Mouse (Mus musculus) spleen, adult 12 weeks (tissue): ENCODE data around the gene Prmt3.

Experiments
- DNase-seq: peaks from one replicate; pipeline ENCODE4 v3.0.0; 2022; ENCODE audit warnings: low spot score

Gene Prmt3

DNA sequence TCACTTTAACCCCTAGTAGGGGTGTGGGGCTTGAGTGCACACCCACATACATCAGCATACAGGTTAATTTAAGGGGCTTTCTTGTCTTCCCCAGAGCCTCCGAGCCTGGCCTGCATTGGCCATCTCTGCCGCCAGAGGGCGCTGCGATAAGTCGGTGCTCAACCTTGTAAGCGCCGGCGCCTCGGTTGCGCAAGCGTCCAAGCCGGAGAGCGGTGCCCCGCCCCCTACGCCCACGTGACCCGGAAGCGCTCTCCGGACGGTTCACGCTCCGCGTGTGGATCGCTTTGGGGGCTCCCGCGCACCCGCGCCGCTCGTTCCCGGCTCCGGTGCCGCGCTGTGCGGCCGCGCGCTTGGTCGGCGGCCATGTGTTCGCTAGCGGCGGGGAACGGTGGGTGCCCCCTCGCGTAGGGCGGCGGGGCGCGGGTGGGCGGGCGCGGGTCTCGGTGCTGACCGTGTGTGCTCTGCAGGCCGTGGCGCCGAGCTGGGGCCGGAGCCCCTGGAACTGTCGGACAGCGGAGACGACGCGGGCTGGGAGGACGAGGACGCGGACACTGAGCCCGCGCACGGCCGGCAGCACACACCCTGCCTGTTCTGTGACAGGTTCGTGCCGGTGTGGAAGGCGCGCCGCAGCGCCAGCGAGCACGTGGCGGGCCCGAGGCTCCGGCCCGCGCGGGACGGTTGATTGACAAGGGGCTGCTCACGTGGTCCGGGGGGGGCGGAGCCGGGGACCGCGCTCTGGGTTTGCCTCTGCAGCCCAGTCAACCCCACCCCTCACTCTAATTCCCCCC is at the start of gene Prmt3:
Gene Prmt3 (plus strand): TSS at position 233 of the 788 bp plus-strand sequence.
- DNase-seq, result peak; percentile 96

DNA sequence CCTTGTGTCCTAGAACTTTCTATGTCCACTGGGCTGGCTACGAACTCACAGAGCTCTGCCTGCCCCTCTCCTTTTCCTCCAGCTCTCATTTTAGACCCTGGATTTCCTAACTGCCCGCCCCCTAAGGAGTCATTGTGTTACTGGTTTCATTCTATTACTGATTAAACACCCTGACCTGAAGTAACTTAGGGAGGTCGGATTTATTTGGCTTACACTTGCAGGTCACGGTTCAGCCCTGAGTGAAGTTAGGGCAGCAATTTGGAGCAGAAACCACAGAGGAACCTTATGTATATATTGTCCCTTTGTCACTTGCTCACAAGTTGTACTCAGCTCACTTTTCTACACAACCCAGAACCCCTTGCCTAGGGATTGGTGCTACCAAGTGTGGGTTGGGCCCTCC is 43.8 kb upstream of the Prmt3 start:
- no peak for DNase-seq

DNA sequence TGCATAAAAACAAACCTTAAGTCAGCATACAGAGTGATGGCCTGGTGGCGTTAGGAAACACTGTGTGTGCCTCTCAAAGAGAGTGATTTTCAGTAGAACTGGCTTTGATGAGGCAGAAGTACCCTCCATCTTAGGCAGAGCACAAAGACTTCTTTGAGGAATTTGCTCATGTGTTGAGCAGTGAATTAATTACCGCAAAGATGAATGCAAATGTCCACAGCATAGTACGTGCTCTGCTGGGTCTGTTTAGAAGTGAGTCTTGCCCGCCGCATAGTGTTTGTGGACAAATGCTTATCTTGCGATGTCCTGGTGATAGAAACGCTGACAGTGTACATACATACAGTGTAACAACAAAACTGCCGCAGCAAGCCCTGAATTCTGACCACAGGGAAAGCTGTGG is 38.7 kb upstream of the Prmt3 start:
- DNase-seq, result no peak

DNA sequence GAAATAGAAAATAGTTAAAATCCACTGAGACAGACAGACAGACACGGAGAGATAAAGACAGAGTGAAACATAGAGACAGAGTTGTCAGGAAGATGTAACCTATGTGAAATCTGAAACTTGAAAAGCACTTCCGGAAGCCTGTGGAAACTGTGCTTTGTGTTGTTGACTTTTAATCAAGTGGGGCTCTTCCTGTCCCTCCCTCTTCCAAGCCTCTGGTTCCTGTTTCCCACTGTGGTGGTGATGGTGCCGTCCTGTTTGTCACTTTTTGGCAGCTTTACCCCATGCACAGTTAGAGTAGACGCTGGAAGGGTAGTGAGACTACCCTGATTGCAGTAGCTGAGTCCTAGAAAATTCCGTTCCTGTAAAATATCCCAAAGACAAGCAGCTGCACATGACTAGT is 36.7 kb upstream of the Prmt3 start:
- no peak for DNase-seq

DNA sequence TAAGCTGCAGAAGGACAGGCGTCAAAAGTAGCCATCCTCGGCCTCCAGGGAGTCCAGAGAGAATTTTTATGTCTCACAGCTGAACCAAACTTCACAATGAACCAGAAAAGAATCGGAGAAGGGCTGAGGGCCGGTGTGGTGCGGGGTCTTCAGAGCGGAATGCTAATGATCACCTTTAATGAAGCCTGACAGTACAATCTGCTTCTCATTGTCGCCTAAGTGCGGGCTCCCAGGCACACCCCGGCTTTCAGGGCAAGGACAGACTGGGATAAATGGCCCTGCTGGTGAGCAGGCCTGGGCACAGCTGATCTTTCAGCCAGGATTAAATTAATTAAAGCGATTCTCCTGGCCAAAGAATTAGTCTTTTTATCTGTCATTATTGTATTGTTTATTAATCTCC is 36.2 kb upstream of the Prmt3 start:
- no peak for DNase-seq

DNA sequence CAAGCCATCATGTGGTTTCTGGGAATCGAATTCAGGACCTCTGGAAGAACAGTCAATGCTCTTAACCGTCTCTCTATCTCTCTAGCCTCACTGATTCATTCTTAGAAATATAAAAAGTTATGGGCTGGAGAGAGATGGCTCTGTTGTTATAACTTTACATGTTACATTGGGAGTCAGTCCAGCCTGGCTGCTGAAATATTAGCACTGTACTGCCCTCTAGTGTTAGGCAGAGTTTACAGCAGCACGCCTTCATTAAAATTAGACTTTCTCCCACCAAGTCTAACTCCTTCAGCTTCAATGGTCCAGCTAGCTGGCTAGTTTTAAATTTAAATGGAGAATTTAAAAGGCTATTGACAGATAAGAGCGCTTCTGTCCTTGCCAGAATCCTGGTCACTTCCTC is 27.0 kb upstream of the Prmt3 start:
- DNase-seq, result no peak

DNA sequence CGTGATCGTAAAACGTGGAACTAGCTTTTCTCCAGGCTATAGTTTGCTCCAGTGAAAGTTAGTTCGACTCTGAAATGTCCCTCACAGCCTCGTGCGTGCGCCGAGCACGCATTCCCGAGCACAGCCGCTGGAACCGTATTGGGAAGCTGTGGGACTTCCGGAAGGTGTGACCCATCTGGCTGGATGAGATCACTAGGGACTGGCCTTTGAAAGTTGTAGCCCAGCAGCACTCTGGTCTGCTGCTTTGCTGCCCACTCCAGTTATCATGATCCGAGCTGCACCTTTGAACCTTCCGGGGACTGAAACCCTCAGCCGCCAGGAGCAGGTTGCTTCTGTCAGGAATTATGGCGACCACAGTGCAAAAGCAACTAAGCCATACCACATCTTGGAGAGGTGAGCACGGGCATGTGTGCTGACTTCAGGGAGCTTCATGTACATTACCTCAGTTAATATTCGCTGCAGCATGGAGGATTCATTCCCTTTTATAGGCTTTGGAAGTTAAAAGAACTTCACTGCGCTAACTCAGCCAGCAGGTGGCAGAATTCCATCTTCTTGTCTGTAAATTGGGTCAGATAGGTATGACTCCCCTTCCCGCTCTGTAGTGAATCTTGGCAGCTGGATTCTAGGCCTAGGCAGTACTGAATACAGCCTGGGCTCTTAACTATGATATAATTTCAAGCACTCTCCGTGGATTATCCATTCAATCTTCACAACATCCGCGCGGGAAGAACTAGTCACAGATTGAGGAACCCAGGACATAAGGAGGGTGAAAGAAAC is 25.2 kb upstream of the Prmt3 start:
- no peak for DNase-seq

DNA sequence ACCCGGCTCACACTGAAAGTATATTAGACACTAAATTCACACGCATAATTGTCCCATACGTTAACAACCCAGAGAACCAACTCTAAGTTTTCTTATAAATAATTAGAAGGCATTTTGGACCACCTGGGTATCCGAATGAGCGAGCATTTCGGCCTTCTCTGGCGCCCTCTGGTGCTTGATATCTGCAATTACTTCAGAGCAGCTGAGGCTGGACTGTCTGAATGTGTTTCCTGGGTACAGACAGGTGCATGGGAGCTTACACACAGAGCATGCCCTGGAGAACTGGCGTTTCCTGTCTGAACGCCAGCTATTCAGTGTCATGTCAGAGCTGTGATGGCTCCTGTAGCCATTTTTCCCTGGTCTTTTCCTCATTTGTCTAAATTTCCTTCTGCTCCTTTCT is 23.4 kb upstream of the Prmt3 start:
- DNase-seq, result peak; percentile 44

DNA sequence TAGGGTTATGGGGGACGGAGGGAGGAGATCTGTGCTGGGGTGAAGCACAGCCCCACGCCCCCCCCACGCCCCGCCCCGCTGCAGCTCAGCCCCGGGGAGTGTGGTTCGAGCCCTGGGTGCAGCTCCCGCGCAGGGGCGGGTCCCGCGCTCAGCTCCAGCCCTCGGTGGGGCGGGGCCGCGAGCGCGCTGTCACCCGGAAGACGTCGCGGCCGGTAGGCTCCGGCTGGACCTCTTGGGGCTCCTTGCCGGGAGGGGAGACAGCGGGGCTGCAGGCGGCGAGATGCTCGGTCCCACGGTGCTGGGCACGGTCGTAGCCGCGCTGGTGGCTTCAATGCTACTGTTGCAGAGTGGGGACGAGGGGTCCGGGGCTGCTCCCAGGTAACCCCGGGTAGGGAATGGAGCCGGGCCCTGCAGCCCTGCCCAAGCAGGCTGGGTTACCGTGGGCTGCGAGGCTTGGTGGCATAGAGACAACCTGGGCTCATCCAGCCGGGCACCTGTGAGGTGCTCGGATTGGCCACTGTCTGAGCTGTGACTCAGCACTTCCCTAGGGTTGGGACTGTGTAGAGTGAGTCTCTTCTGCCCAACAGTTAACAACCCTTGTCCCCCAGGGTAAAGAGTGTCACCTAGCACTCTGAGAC is 19.1 kb upstream of the Prmt3 start, which contains the start of gene Htatip2:
Gene Htatip2 (plus strand): TSS at position 182 of the 638 bp plus-strand sequence.
- DNase-seq, result peak; percentile 67

DNA sequence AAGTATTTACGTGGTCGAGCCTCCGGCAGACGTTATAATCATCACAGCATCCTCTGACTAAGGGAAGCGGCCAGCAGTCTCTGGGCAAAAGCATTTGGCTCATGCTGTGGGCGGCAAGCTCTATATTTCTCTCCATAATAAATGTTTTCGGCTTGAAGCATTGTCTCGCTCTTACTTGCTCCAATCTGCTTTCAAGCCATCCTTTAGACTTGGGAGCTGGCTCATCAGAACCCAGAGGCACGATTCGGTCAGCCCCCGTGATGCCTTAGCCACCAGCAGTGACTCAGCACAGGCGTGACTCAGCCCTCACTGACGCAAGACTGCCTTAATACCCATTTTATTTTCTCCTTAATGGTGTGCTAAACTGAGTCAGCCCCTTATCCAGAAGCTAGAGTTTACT is 15.5 kb upstream of the Prmt3 start:
- peak; percentile 68 for DNase-seq

DNA sequence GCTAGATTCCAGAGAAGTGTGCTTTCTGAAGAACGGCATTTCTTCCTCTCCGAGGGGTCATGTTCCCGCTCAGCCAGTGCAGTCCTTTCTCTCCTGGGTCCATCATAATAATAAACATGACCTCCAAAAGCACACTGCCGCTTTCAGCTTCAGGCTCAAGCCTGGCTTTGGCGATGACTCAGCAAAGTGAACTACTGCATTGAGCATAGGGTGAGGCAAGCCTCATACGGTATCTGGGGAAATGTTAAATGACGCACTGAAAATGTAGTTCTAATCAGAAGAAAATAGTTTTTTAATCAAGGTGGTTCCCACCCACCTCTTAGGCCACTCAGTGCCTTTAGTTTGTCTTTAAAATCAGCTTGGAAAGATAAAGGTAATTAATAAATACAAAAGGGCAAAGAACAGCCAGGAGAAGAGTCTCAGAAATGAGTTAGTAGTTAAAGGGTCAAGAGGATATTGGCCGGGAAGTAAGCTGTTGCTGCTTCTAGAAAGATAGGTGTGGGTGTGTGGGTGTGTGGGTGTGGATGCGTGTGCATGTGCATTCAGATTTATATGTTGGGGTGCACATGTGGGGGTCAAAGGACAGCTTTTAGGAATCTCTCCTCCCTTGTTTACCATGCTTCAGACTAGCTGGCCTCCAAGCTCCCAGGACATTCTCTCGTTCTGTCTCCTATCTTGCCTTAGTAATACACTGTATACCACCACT is 14.0 kb upstream of the Prmt3 start:
- peak; percentile 53 for DNase-seq

DNA sequence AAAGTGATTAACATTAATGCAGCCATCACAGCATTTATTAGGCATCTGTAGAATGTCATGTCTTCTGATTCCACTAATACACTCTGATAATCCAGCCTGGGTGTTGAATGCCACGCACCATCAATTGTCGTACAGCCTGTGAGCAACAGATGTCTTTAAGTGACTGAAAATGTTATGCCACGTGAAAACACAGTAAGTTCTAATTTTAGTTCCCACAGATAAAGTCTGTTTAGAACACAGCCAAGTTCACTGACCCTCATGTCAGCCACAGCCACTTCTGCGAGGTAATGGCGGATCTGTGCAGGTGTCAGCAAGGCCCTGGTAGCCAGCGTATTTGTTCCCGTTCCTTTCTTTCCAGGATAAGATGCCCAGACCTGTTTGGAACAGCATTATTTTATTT is 12.0 kb upstream of the Prmt3 start:
- no peak for DNase-seq

DNA sequence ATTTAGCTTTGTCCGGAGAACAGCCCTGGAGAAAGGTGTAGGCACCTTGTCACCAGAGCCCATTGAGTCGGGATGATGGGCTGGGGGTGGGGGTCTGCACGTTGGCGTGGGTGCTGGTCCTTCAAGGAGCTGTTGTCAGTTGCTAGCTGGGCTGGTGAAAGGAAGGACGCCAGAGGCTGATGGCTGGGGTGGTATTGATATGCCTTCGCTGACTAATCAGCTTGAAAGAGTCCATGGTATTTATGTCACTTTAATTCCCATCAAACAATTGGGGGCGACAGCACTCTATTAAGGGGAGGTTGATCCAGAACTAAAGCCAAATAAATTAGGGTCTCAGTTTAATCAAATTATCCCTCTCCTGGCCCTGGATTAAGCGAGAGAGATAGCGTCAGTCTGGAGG is 9.6 kb upstream of the Prmt3 start:
- no peak for DNase-seq

DNA sequence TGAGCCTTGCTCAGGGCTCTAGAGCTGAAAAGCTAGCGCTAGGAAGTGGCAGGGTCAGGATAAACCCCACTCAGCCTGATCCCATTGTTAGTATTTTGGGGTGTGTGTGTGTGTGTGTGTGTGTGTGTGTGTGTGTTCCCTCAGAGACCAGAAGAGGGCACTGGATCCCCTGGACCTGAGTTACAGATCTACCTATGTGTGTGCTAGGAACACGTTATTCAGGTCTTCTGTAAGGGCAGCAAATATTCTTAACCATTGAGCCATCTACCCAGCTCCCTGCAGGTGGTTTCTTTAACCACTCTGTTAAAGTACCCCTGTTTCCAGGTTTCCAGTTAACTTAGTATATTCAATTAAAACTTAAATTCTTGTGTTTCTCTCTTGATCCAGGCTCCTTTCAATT is 3.8 kb upstream of the Prmt3 start:
- no peak for DNase-seq

DNA sequence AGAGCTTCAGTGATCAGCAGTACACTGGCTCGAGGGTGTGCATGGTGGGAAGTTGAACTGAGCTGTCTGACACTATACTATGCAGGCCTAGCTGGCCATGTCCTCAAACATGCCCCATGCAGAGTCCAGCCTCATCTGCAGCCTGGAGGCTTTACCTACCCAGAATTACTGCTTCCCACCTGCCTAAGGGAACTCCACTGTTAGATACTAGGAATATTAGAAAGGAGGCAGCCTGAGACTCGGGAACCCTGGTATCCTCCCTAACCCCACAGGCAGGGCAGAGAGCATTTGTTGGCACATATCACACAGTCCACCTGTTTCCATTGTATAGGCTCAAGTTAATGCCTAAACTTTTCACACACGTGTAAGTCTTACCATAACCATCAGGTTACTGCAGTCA is 561 bp upstream of the Prmt3 start:
- no peak for DNase-seq

DNA sequence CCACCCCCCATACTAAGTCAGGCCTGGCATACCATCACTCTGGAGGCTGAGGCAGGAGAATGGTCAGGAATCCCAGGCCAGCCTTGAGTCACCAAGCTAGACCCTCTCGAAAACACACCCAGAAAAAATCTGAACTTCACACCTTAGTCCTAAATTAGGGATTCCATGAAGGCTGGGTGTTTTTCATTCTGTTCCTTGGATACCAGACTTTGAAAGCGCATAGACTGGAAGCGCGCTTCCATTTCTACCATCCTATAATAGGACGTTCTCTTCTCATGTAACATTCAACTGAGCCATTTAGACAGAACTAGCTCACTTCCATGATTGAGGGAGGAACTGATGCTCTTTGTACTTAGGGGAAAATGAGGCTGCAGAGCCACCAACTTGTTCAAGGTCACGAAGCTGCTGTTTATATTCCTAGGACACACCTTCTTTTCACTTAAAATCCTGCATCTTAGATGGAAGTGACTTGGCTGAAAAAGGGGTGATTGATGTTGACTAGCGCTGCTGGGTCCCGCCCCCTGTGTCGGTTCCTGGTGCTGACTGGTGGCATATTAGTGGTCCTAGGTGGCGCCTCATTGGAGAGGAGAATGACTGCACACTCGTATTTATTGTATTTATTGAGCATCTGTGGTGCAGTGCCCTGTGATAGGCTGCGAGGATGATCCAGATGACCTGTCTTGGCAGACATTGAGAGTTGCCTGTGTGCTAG is 914 bp downstream of the Prmt3 start:
- no peak for DNase-seq

DNA sequence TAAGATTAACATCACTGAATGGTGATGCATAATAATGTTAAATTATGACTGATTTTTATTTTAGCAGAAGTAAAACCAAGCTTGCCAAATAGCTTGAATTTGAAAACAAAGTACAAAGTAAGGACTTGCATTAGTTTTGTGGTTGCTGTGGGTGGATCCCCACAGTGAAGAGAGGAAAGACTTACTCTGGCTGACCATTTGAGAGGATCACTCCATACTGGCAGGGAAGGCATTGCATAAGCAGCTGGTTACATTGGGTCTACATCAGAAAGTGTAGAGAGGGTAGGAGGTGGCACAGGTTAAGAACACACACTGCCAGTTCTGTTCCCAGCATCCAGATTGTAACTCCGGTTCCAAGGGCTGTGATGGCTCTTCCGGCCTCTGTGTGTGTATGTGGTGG is 4.9 kb downstream of the Prmt3 start:
- no peak for DNase-seq

DNA sequence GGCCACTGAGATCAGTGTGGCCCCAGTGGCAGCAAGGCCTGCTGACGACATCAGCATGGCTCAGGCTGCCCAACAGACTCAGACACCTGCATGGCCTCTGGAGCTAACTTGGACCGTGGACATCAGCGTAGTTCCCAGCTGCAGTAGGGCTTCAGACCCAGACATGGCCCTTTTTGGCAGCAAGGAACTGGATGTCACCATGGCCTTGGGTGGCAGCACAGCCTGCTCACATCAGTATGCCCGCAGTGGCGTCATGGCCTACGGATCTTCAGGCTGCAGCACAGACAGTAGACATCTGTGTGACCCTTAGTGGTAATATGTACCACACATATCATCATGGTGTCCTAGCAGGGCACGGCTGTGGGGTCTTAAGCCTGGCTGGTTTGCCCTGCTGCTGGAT is 7.0 kb downstream of the Prmt3 start:
- DNase-seq, result no peak

DNA sequence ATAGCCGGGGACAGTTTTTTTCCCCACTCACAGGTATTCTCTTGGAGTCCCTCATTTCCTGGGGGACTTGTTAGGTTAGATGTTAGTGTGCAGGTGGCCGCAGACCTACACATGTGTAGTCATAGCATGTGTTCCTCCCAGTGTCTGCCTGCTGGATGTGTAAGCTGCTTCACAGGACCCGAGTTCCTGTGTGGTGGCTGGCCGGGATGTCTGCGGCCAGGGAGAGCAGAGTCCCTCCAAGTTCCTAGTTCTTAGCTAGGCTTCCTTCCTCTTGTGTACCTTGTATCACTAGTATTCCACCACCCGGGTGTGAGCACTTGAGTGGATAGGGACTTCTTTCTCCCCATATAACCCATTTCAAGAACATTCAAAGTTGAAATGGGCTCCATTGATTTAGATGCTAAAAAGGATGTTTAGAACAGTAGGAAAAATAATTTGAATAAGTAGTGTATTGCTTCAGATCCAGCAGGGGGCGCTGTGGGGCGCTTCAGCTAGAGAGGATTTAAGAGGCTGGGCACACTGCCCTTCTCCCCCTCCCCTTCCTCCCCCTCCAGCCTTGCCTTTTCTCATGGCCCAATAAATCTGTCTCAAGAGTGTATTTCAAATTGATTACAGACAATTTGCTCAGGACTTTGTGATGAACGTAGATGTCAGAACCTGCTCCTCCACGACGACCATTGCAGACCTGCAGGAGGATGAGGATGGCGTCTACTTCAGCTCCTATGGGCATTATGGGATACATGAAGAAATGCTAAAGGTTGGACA is 8.7 kb downstream of the Prmt3 start:
- DNase-seq, result no peak

DNA sequence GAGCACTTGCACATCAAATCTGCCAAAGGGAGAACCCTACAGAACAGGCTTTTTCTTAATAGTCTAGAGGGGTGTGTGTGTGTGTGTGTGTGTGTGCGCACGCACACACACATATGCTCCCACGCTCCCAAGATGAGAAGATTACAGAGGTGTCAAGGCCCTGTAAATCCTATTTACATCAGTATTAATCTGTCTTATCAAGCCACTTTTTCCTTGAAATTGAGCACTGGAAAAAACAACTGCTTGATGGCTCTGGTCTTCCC is 9.2 kb downstream of the Prmt3 start:
- no peak for DNase-seq

DNA sequence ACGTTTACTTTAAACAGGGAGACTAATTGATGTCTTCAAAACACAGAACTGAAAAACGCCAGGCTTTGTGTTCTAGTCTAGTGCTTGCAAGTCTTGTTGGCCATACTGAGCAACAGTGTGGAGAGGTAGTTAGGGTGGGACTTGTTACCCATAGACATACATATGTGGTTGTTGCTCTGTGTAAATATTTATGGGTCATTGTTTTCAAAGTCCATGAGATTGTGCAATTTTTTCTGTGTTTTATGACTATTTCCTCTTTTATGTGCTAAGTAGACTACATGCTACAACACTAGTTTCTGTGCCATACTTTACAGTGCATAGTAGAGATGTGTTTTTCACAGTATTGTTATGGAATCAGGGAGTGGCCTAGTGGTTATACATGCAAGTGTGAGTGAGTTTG is 16.2 kb downstream of the Prmt3 start:
- DNase-seq, result no peak
